ENCODE assay signal across 9 mouse cellular contexts in genomic region chr11:96003100-96003900, GRCm38 (mm10). TPM values are rescaled to one million over a fixed set of nuclear protein-coding genes. Genes with fewer than 3 reads are reported as not detected.
DNase-seq lines count a peak whose midpoint lies in the region; ATAC-seq and TF ChIP-seq lines count a peak whose summit lies in the region.
"Had no signal": no experiment of that assay in that cellular context is flagged by ENCODE, and none has a peak within 500 bp of the region (broad histone marks: within the 10 kb centered on the region; RNA-seq: fewer than 3 reads in every experiment).

No protein-coding gene starts in this region.

- H3K4me1 ChIP-seq in lung, embryonic 16.5 days (replicated peaks; ENCODE audit: control insufficient read depth, insufficient read depth, low read length) = peaks cover 43% of the 10 kb centered on the region
- peaks cover 10% of the 10 kb centered on the region for H3K4me1 ChIP-seq in forebrain, postnatal 0 days (ENCODE audit: insufficient read depth)
- peaks cover 62% of the 10 kb centered on the region for H3K4me1 ChIP-seq in liver, embryonic 15.5 days (replicated peaks)

- no peak for TF ChIP-seq CTCF in forebrain, postnatal 0 days (IDR thresholded peaks at IDR 0.05; ENCODE audit: low read depth)

- H3K36me3 ChIP-seq in lung, embryonic 16.5 days (ENCODE audit: control insufficient read depth, insufficient read depth, low read length) = no peaks in the 10 kb centered on the region
- no peaks in the 10 kb centered on the region for H3K36me3 ChIP-seq in forebrain, postnatal 0 days (ENCODE audit: insufficient read depth)
- no peaks in the 10 kb centered on the region for H3K36me3 ChIP-seq in liver, embryonic 15.5 days (replicated peaks)

- H3K27me3 ChIP-seq in lung, embryonic 16.5 days (ENCODE audit: control insufficient read depth, insufficient read depth, low read depth, low read length) = peaks cover 6% of the 10 kb centered on the region; the same call in 1 of the 2 replicates
- peaks cover 4% of the 10 kb centered on the region; the same call in 1 of the 2 replicates for H3K27me3 ChIP-seq in forebrain, postnatal 0 days (ENCODE audit: insufficient read depth, low read length)
- peaks cover 39% of the 10 kb centered on the region for H3K27me3 ChIP-seq in liver, embryonic 15.5 days

- peak overlapping the region; percentile 60 for H3K9ac ChIP-seq in lung, embryonic 16.5 days (ENCODE audit: low read length)
- no peak overlapping the region for H3K9ac ChIP-seq in forebrain, postnatal 0 days
- 0 out of 2 replicates have a peak overlapping the region, but pooled peaks have one; percentile 15 for H3K9ac ChIP-seq in liver, embryonic 15.5 days

- H3K4me3 ChIP-seq in lung, embryonic 16.5 days (ENCODE audit: low read length) = peak overlapping the region; percentile 43
- H3K4me3 ChIP-seq in forebrain, postnatal 0 days (ENCODE audit: low read depth, low read length) = no peak overlapping the region
- peak overlapping the region; percentile 33 for H3K4me3 ChIP-seq in liver, embryonic 15.5 days (replicated peaks)

- H3K27ac ChIP-seq in lung, embryonic 16.5 days (ENCODE audit: low read length) = peak overlapping the region; percentile 54
- H3K27ac ChIP-seq in forebrain, postnatal 0 days (ENCODE audit: low read depth, low read length) = no peak overlapping the region
- no peak overlapping the region for H3K27ac ChIP-seq in liver, embryonic 15.5 days (replicated peaks)

- WGBS in lung, embryonic 16.5 days = 5% methylated on average over 12 of the region's 12 CpGs
- 7% methylated on average over 12 of the region's 12 CpGs for WGBS in forebrain, postnatal 0 days
- WGBS in liver, embryonic 15.5 days (ENCODE audit: insufficient replicate concordance) = 15% methylated on average over 12 of the region's 12 CpGs

- DNase-seq in lung, adult 18-20 months = no peak
- DNase-seq in forebrain, postnatal 0 days = no peak
- DNase-seq in right cerebral cortex, postnatal 14 days = no peak
- no peak for DNase-seq in urinary bladder, adult 2 months (ENCODE audit: low spot score)
- no peak for DNase-seq in left cerebral cortex, adult 8-10 months (ENCODE audit: low spot score in 2 of 2)
- DNase-seq in thymus, postnatal 4 days = no peak
- DNase-seq: lung, postnatal 14 days had no signal

- no peaks in the 10 kb centered on the region for H3K9me3 ChIP-seq in lung, embryonic 16.5 days (ENCODE audit: control insufficient read depth, low read length)
- H3K9me3 ChIP-seq in forebrain, postnatal 0 days (ENCODE audit: low read length) = no peaks in the 10 kb centered on the region
- H3K9me3 ChIP-seq in liver, embryonic 15.5 days (replicated peaks) = no peaks in the 10 kb centered on the region

- peak overlapping the region; percentile 99 for H3K4me2 ChIP-seq in lung, embryonic 16.5 days (ENCODE audit: low read depth, low read length)
- peak overlapping the region; percentile 76 for H3K4me2 ChIP-seq in forebrain, postnatal 0 days (ENCODE audit: low read depth)
- peak overlapping the region; percentile 95 for H3K4me2 ChIP-seq in liver, embryonic 15.5 days

- no peak for ATAC-seq in lung, embryonic 16.5 days (ENCODE audit: low read depth)
- ATAC-seq in forebrain, postnatal 0 days = no peak
- ATAC-seq in liver, embryonic 15.5 days (ENCODE audit: insufficient read depth) = no peak

RNA-seq across cellular contexts. Expression of gene Igf2bp1, which starts 2.4 kb away (rescaled TPM):
- 31.0 and 36.2 TPM in 2 replicates for polyA plus RNA-seq in lung, embryonic 16.5 days (2015; fragmentation: Nextera tagmentation; extraction: Ambion mirVana)
- total RNA-seq in forebrain, postnatal 0 days (2014; rRNA removed) = 3.0 and 3.3 TPM in 2 replicates
- 1.8 and 2.5 TPM in 2 replicates for polyA plus RNA-seq in forebrain, postnatal 0 days (2015; fragmentation: Nextera tagmentation; extraction: Ambion mirVana)
- 11.9 and 12.9 TPM in 2 replicates for polyA plus RNA-seq in liver, embryonic 15.5 days (2015; fragmentation: Nextera tagmentation; extraction: Ambion mirVana)
- 0.33 and 0.41 TPM in 2 replicates for polyA plus RNA-seq in urinary bladder, adult 2 months (2012; rRNA removed)
- total RNA-seq in left cerebral cortex, adult 8-10 months (2022) = under 1 TPM in 1 of 4 experiments, not detected in 3; 0.20 TPM

RNA-seq across cellular contexts. Expression of gene Gip, which starts 21.0 kb away (rescaled TPM):
- polyA plus RNA-seq in lung, embryonic 16.5 days (2015; fragmentation: Nextera tagmentation; extraction: Ambion mirVana) = not detected in 2 replicates
- total RNA-seq in forebrain, postnatal 0 days (2014; rRNA removed) = not detected in 2 replicates
- not detected in 2 replicates for polyA plus RNA-seq in forebrain, postnatal 0 days (2015; fragmentation: Nextera tagmentation; extraction: Ambion mirVana)
- polyA plus RNA-seq in liver, embryonic 15.5 days (2015; fragmentation: Nextera tagmentation; extraction: Ambion mirVana) = not detected in 2 replicates
- not detected in 2 replicates for polyA plus RNA-seq in urinary bladder, adult 2 months (2012; rRNA removed)
- not detected for total RNA-seq in left cerebral cortex, adult 8-10 months (2022)

RNA-seq across cellular contexts. Expression of gene Snf8, which starts 31.4 kb away (rescaled TPM):
- polyA plus RNA-seq in lung, embryonic 16.5 days (2015; fragmentation: Nextera tagmentation; extraction: Ambion mirVana) = 84.3 and 92.0 TPM in 2 replicates
- 36.5 and 36.7 TPM in 2 replicates for total RNA-seq in forebrain, postnatal 0 days (2014; rRNA removed)
- polyA plus RNA-seq in forebrain, postnatal 0 days (2015; fragmentation: Nextera tagmentation; extraction: Ambion mirVana) = 112 and 120 TPM in 2 replicates
- polyA plus RNA-seq in liver, embryonic 15.5 days (2015; fragmentation: Nextera tagmentation; extraction: Ambion mirVana) = 61.1 and 64.2 TPM in 2 replicates
- 50.3 and 53.7 TPM in 2 replicates for polyA plus RNA-seq in urinary bladder, adult 2 months (2012; rRNA removed)
- total RNA-seq in left cerebral cortex, adult 8-10 months (2022) = 100 to 1,000 TPM in 3 of 4 experiments, 10 to 100 TPM in 1; 98.4 to 106 (median 103) TPM
